Mouse (Mus musculus) hindbrain, embryonic 16.5 days (tissue): ENCODE results near the gene Trpm8. TPM values are rescaled to one million over a fixed set of nuclear protein-coding genes. Genes with fewer than 3 reads are reported as not detected.

ENCODE experiments used
- ATAC-seq: fragments of 200-750 bp; cut with Nextera tagmentation; 2 replicates; pipeline ENCODE4 v1.8.0; 2017; ENCODE audit warnings: moderate TSS enrichment, moderate library complexity
- H3K27ac ChIP-seq: fragments of 300-500 bp; sonication (generic); 2 replicates; pipeline ENCODE4 v1.5.1; 2014; ENCODE audit warnings: low read depth, mild to moderate bottlenecking, control low read depth, low read length, moderate library complexity
- H3K27me3 ChIP-seq: fragments of 300-500 bp; sonication (generic); replicated peaks from 2 replicates; pipeline ENCODE4 v1.6.1; 2014; ENCODE audit warnings: low read length; ENCODE audit not compliant: control insufficient read depth, insufficient read depth
- H3K36me3 ChIP-seq: fragments of 300-500 bp; sonication (generic); 2 replicates; pipeline ENCODE4 v1.6.1; 2014; ENCODE audit warnings: mild to moderate bottlenecking, low read length, moderate library complexity, mixed read lengths; ENCODE audit not compliant: control insufficient read depth, insufficient read depth
- H3K4me1 ChIP-seq: fragments of 300-500 bp; sonication (generic); 2 replicates; pipeline ENCODE4 v1.6.1; 2014; ENCODE audit warnings: low read depth, low read length; ENCODE audit not compliant: control insufficient read depth, insufficient read depth
- H3K4me2 ChIP-seq: fragments of 300-500 bp; sonication (generic); 2 replicates; pipeline ENCODE4 v1.6.1; 2014; ENCODE audit warnings: mild to moderate bottlenecking, low read length, control low read depth, moderate library complexity
- H3K4me3 ChIP-seq: fragments of 300-500 bp; sonication (generic); 2 replicates; pipeline ENCODE4 v1.5.1; 2014; ENCODE audit warnings: mild to moderate bottlenecking, low read length, control low read depth, moderate library complexity
- H3K9ac ChIP-seq: fragments of 300-500 bp; sonication (generic); 2 replicates; pipeline ENCODE4 v1.6.1; 2014; ENCODE audit warnings: low read depth, mild to moderate bottlenecking, control low read depth, low read length, moderate library complexity
- H3K9me3 ChIP-seq: fragments of 300-500 bp; sonication (generic); 2 replicates; pipeline ENCODE4 v1.6.1; 2014; ENCODE audit warnings: mild to moderate bottlenecking, low read length, moderate library complexity; ENCODE audit not compliant: control insufficient read depth
- WGBS: fragments of 180-500 bp; shearing (Covaris S2); extraction: QIAGEN DNeasy Blood & Tissue Kit; methylation state at CpG from one replicate; pipeline ENCODE4 v1.1.7; 2014; 5-methylcytosine and 5-hydroxymethylcytosine counted together
- polyA plus RNA-seq: library from polyadenylated mRNA; unstranded; fragments of >200 nt; fragmentation: Nextera tagmentation; extraction: Ambion mirVana; gene quantifications from 2 replicates; pipeline ENCODE4 v1.2.1, GENCODE M21; 2015

Gene Trpm8
- polyA plus RNA-seq, 1 experiment from 2014 or later, result 0.10 TPM

GRCm38 (mm10) chr1:88243861-88244260, 33.6 kb upstream of the Trpm8 start:
- Histone ChIP-seq H3K9me3 (peaks cover 90% of the 10 kb centered on the region), H3K4me1 (no peaks in the 10 kb centered on the region), H3K36me3 (no peaks in the 10 kb centered on the region), H3K27me3 (no peaks in the 10 kb centered on the region), H3K27ac (no peak overlapping the region), H3K4me3 (no peak overlapping the region), H3K4me2 (no peak overlapping the region), H3K9ac (no peak overlapping the region)
- WGBS, result 69% methylated on average over 5 of the region's 5 CpGs
- no peak for ATAC-seq

- no peak overlapping the region for H3K27ac ChIP-seq
These were observed 31.6 kb upstream of the Trpm8 start for GRCm38 (mm10) chr1:88245881-88246280.

GRCm38 (mm10) chr1:88246386-88246785, 31.1 kb upstream of the Trpm8 start:
- Histone ChIP-seq H3K9me3 (peaks cover 90% of the 10 kb centered on the region), H3K4me1 (no peaks in the 10 kb centered on the region), H3K27ac (no peak overlapping the region), H3K9ac (no peak overlapping the region), H3K27me3 (no peaks in the 10 kb centered on the region), H3K4me2 (no peak overlapping the region), H3K36me3 (no peaks in the 10 kb centered on the region), H3K4me3 (no peak overlapping the region)
- no peak for ATAC-seq
- WGBS, result 41% methylated on average over 6 of the region's 6 CpGs

More at GRCm38 (mm10) chr1:88245881-88246280, 31.6 kb upstream of the Trpm8 start:
- no peak for ATAC-seq
- no peak overlapping the region for H3K9ac ChIP-seq
- WGBS, result 81% methylated on average over 6 of the region's 6 CpGs
- H3K9me3 ChIP-seq, result peaks cover 90% of the 10 kb centered on the region
- no peaks in the 10 kb centered on the region for H3K4me1 ChIP-seq
- no peak overlapping the region for H3K4me2 ChIP-seq
- H3K36me3 ChIP-seq, result no peaks in the 10 kb centered on the region
- no peaks in the 10 kb centered on the region for H3K27me3 ChIP-seq
- no peak overlapping the region for H3K4me3 ChIP-seq

GRCm38 (mm10) chr1:88247660-88248059, 29.8 kb upstream of the Trpm8 start:
- Histone ChIP-seq H3K4me1 (no peaks in the 10 kb centered on the region), H3K4me2 (no peak overlapping the region), H3K27me3 (no peaks in the 10 kb centered on the region), H3K4me3 (no peak overlapping the region), H3K9ac (no peak overlapping the region), H3K9me3 (peaks cover 89% of the 10 kb centered on the region), H3K36me3 (no peaks in the 10 kb centered on the region), H3K27ac (no peak overlapping the region)
- ATAC-seq, result no peak
- WGBS, result 51% methylated on average over 2 of the region's 2 CpGs

GRCm38 (mm10) chr1:88248658-88249057, 28.8 kb upstream of the Trpm8 start:
- H3K9ac ChIP-seq, result no peak overlapping the region
- whole genome bisulfite sequencing, result 73% methylated on average over 4 of the region's 4 CpGs

GRCm38 (mm10) chr1:88249596-88249995, 27.9 kb upstream of the Trpm8 start:
- no peak for ATAC-seq
- H3K27me3 ChIP-seq, result no peaks in the 10 kb centered on the region
- 80% methylated on average over 7 of the region's 7 CpGs for WGBS
- peaks cover 88% of the 10 kb centered on the region for H3K9me3 ChIP-seq
- H3K9ac ChIP-seq, result no peak overlapping the region
- no peaks in the 10 kb centered on the region for H3K36me3 ChIP-seq
- no peak overlapping the region for H3K4me2 ChIP-seq
- no peaks in the 10 kb centered on the region for H3K4me1 ChIP-seq
- H3K4me3 ChIP-seq, result no peak overlapping the region
- H3K27ac ChIP-seq, result no peak overlapping the region

More at GRCm38 (mm10) chr1:88248658-88249057, 28.8 kb upstream of the Trpm8 start:
- no peak overlapping the region for H3K27ac ChIP-seq
- H3K36me3 ChIP-seq, result no peaks in the 10 kb centered on the region
- ATAC-seq, result no peak
- no peaks in the 10 kb centered on the region for H3K4me1 ChIP-seq
- no peaks in the 10 kb centered on the region for H3K27me3 ChIP-seq
- peaks cover 91% of the 10 kb centered on the region for H3K9me3 ChIP-seq
- no peak overlapping the region for H3K4me3 ChIP-seq
- no peak overlapping the region for H3K4me2 ChIP-seq

- Histone ChIP-seq H3K27ac (no peak overlapping the region), H3K9ac (no peak overlapping the region), H3K4me3 (no peak overlapping the region), H3K4me2 (no peak overlapping the region), H3K27me3 (no peaks in the 10 kb centered on the region), H3K9me3 (peaks cover 88% of the 10 kb centered on the region), H3K36me3 (no peaks in the 10 kb centered on the region), H3K4me1 (no peaks in the 10 kb centered on the region)
- WGBS, result 82% methylated on average over 5 of the region's 5 CpGs
- no peak for ATAC-seq
These were observed 27.4 kb upstream of the Trpm8 start for GRCm38 (mm10) chr1:88250023-88250422.

- H3K4me1 ChIP-seq, result no peaks in the 10 kb centered on the region
- no peaks in the 10 kb centered on the region for H3K36me3 ChIP-seq
- no peak overlapping the region for H3K4me2 ChIP-seq
- H3K27me3 ChIP-seq, result no peaks in the 10 kb centered on the region
- H3K9ac ChIP-seq, result no peak overlapping the region
- no peak for ATAC-seq
- H3K27ac ChIP-seq, result no peak overlapping the region
- WGBS, result 77% methylated on average over 8 of the region's 8 CpGs
- H3K9me3 ChIP-seq, result peaks cover 78% of the 10 kb centered on the region
- no peak overlapping the region for H3K4me3 ChIP-seq
These were observed 24.4 kb upstream of the Trpm8 start for GRCm38 (mm10) chr1:88253106-88253505.

GRCm38 (mm10) chr1:88253540-88253939, 23.9 kb upstream of the Trpm8 start:
- no peaks in the 10 kb centered on the region for H3K36me3 ChIP-seq
- no peak overlapping the region for H3K4me3 ChIP-seq
- no peak overlapping the region for H3K4me2 ChIP-seq
- no peak overlapping the region for H3K9ac ChIP-seq
- no peak for ATAC-seq
- 75% methylated on average over 6 of the region's 6 CpGs for WGBS
- H3K4me1 ChIP-seq, result no peaks in the 10 kb centered on the region
- peaks cover 73% of the 10 kb centered on the region for H3K9me3 ChIP-seq
- no peak overlapping the region for H3K27ac ChIP-seq
- H3K27me3 ChIP-seq, result no peaks in the 10 kb centered on the region
